Mouse (Mus musculus): ENCODE measurements around the gene Lamtor1. TPM values are rescaled to one million over a fixed set of nuclear protein-coding genes. Genes with fewer than 3 reads are reported as not detected.

Lamtor1 gene
- polyA plus RNA-seq (2016; fragmentation: Nextera tagmentation; extraction: Ambion mirVana) = 169 and 176 TPM in 2 replicates

GRCm38 (mm10) chr7:101905561-101906286 is at the start of gene Lamtor1:
Lamtor1 (plus strand) TSS chr7:101905904.
- DNase-seq (ENCODE audit: low spot score) = peak; percentile 100
- under 1% methylated on average over 61 of the region's 61 CpGs for WGBS
- Histone ChIP-seq H3K27me3 (ENCODE audit: insufficient read depth, poor library complexity, severe bottlenecking) (no peaks in the 10 kb centered on the region), H3K4me1 (peaks cover 30% of the 10 kb centered on the region), H3K27ac (peak within 1 kb of the TSS; percentile 96), H3K4me3 (peak within 1 kb of the TSS; percentile 68), H3K9me3 (no peaks in the 10 kb centered on the region), H3K36me3 (peaks cover 34% of the 10 kb centered on the region)

- H3K27ac ChIP-seq = no peak within 1 kb of the TSS
- H3K9me3 ChIP-seq = no peaks in the 10 kb centered on the region
- no peaks in the 10 kb centered on the region for H3K36me3 ChIP-seq
- H3K4me1 ChIP-seq = no peaks in the 10 kb centered on the region
- H3K4me3 ChIP-seq = no peak within 1 kb of the TSS
- no peaks in the 10 kb centered on the region for H3K27me3 ChIP-seq (ENCODE audit: insufficient read depth, poor library complexity, severe bottlenecking)
- DNase-seq (ENCODE audit: low spot score) = no peak
- WGBS = 89% methylated on average over 4 of the region's 4 CpGs
These were observed 48.6 kb upstream of the Lamtor1 start, which contains the start of gene Folr2 for GRCm38 (mm10) chr7:101857094-101857493. Folr2 (minus strand) TSS chr7:101857194.

- WGBS = 80% methylated on average over 9 of the region's 9 CpGs
- Histone ChIP-seq H3K9me3 (no peaks in the 10 kb centered on the region), H3K4me3 (no peak overlapping the region), H3K4me1 (no peaks in the 10 kb centered on the region), H3K27ac (no peak overlapping the region), H3K27me3 (ENCODE audit: insufficient read depth, poor library complexity, severe bottlenecking) (no peaks in the 10 kb centered on the region), H3K36me3 (no peaks in the 10 kb centered on the region)
- DNase-seq (ENCODE audit: low spot score) = no peak
These were observed 47.3 kb upstream of the Lamtor1 start for GRCm38 (mm10) chr7:101858362-101858761.

DNA sequence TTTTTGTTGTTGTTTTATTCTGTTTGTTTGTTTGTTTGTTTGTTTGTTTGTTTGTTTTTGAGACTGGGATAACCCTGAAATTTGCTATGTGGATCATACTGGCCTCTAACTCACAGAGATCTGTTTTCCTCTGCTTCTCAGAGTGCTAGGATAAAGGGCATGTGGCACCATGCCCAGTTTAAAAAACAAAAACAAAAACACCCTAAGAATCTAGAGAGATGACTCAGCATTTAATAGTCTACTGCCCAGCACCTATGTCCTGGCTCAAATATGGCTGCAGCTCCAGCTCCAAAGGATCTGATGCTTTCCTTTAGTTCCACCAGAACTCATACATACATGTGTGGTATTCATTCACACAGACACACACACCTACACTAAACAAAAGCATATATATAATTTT is 44.7 kb upstream of the Lamtor1 start:
- no peak for DNase-seq (ENCODE audit: low spot score)
- H3K4me1 ChIP-seq = no peaks in the 10 kb centered on the region
- H3K36me3 ChIP-seq = no peaks in the 10 kb centered on the region
- no peaks in the 10 kb centered on the region for H3K9me3 ChIP-seq
- H3K4me3 ChIP-seq = no peak overlapping the region
- no peak overlapping the region for H3K27ac ChIP-seq
- H3K27me3 ChIP-seq (ENCODE audit: insufficient read depth, poor library complexity, severe bottlenecking) = no peaks in the 10 kb centered on the region

DNA sequence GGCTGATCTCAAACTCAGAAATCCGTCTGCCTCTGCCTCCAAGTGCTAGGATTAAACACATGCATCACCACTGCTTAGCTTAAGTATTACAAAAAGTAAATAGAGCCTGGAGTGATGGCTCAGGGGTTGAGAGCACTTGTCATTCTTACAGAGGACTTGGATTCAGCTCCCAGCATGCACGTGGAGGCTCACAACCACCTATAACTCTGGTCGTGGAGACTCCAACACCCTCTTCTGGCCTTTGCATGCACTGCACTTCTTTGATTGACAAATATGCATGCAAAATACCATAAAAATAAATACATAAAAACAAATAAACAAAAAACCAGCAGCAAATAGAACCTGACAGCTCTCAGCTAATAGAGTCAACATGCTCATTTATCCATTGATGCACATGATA is 43.4 kb upstream of the Lamtor1 start:
- 0 out of 2 replicates have a peak, but pooled peaks cover 5% of the 10 kb centered on the region for H3K4me1 ChIP-seq
- no peak for DNase-seq (ENCODE audit: low spot score)
- H3K36me3 ChIP-seq = no peaks in the 10 kb centered on the region
- H3K9me3 ChIP-seq = no peaks in the 10 kb centered on the region
- no peaks in the 10 kb centered on the region for H3K27me3 ChIP-seq (ENCODE audit: insufficient read depth, poor library complexity, severe bottlenecking)
- no peak overlapping the region for H3K27ac ChIP-seq
- no peak overlapping the region for H3K4me3 ChIP-seq
- 67% methylated on average over 3 of the region's 3 CpGs for WGBS

- Histone ChIP-seq H3K27me3 (ENCODE audit: insufficient read depth, poor library complexity, severe bottlenecking) (no peaks in the 10 kb centered on the region), H3K4me3 (no peak within 1 kb of the TSS), H3K36me3 (no peaks in the 10 kb centered on the region), H3K9me3 (no peaks in the 10 kb centered on the region), H3K4me1 (0 out of 2 replicates have a peak, but pooled peaks cover 5% of the 10 kb centered on the region), H3K27ac (no peak within 1 kb of the TSS)
- 60% methylated on average over 3 of the region's 3 CpGs for WGBS
- DNase-seq (ENCODE audit: low spot score) = no peak
These were observed 42.3 kb upstream of the Lamtor1 start, which contains the start of gene Anapc15 for GRCm38 (mm10) chr7:101863415-101863814. Anapc15 (plus strand) TSS chr7:101863715.

DNA sequence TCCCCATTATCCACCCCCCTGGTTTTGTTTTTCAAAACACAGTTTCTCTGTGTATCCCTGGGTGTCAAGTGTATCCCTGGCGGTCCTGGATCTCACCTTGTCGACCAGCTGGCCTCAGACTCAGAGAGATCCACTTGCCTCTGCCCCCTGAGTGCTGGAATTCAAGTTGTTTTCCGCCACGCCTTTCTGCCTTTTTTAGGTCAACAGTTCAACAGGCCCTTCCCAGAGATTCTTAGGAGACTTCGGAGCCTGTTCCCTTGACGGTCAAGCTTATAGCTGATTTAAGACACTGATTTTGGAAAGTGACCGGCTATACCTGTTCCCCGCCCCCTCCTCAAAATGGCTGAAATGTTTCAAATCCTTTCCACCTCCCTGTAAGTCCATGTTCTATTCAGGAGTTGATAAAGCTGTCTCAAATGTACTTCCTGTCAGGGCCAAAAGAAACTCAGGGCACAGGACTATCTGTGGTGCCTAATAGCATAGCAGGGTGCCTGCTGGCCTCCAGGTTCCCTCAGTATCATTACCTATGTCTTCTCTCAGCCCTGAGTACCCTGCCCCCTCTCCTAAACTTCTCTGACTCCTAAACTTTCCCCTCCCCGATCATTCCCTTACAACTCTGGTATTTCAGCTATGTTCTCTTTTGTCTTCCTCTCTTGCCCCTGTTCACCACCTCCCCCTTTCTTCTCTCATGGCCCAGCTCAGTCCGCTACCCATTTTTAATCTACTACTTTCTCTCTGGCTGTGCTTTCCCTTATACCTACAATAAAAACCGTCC is 39.0 kb upstream of the Lamtor1 start:
- WGBS = 76% methylated on average over 11 of the region's 11 CpGs
- H3K36me3 ChIP-seq = no peaks in the 10 kb centered on the region
- H3K27ac ChIP-seq = no peak overlapping the region
- peaks cover 19% of the 10 kb centered on the region for H3K4me1 ChIP-seq
- H3K27me3 ChIP-seq (ENCODE audit: insufficient read depth, poor library complexity, severe bottlenecking) = no peaks in the 10 kb centered on the region
- H3K4me3 ChIP-seq = no peak overlapping the region
- DNase-seq (ENCODE audit: low spot score) = no peak
- no peaks in the 10 kb centered on the region for H3K9me3 ChIP-seq

- Histone ChIP-seq H3K9me3 (no peaks in the 10 kb centered on the region), H3K4me1 (peaks cover 19% of the 10 kb centered on the region), H3K4me3 (no peak overlapping the region), H3K27ac (no peak overlapping the region), H3K36me3 (no peaks in the 10 kb centered on the region), H3K27me3 (ENCODE audit: insufficient read depth, poor library complexity, severe bottlenecking) (no peaks in the 10 kb centered on the region)
- no peak for DNase-seq (ENCODE audit: low spot score)
- WGBS = 94% methylated on average over 4 of the region's 4 CpGs
These were observed 38.2 kb upstream of the Lamtor1 start for GRCm38 (mm10) chr7:101867482-101867881.

DNA sequence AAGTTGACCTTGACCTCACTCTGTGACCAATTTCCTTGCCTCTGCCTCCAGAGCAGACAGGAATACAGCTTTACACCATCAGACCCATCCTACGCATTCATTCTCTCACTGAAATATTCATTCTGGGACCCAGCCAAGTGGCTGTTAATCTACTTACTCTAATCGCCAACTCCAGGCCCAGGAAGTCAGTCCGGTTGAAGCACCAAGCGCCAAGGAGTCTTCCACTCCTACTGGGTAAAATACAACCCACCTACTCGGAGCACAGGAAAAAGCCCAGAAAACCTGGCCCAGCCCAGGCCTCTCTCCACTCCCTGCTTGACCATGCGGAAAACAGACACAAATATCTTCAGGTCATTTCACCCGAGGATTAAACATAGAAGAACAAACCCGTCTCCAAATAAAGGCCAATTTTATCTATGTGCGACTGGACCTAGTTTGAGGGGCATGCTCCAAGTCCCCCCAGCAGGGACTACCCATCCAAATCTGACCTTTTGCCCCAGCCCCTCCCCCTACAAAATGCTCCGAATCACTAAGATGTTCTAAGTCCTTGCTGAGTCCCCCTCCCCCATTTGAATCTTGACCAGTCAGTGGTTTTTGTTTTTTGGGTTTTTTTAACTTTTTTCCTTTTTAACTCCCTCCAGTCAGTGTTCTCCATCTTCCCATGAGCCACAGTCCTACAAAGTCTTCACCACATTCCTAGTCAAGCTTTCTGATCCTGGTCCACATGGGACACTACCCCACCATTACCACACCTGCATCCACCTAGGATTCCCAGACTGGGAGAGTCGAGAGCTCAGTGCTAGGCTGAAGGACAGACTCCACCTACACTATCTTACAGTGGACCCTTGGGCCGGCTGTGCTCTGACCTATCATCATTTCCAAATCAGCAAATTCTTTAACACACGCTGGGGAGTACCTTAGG is 37.2 kb upstream of the Lamtor1 start:
- H3K4me3 ChIP-seq = no peak overlapping the region
- H3K4me1 ChIP-seq = peaks cover 24% of the 10 kb centered on the region
- 70% methylated on average over 13 of the region's 13 CpGs for WGBS
- no peaks in the 10 kb centered on the region for H3K9me3 ChIP-seq
- no peaks in the 10 kb centered on the region for H3K36me3 ChIP-seq
- peak overlapping the region; percentile 36; the same call in 1 of the 2 replicates for H3K27ac ChIP-seq
- DNase-seq (ENCODE audit: low spot score) = no peak
- H3K27me3 ChIP-seq (ENCODE audit: insufficient read depth, poor library complexity, severe bottlenecking) = no peaks in the 10 kb centered on the region

DNA sequence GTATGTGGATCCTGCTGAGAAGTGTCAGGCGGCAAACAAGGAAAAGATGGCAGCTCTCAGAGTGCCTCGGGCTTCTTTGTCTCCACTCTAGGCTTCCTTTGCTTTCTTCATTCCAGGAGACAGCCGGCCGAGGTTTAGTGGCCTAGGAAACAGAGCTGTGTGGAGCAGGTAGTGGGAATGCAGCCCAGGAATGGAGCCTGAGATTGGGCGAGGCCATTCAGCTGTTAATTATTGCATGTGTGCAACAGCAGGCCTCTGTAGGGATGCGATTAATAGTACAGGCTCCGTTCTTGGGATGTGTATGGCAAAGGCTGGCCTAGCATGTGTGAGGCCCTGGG is 36.6 kb upstream of the Lamtor1 start:
- H3K4me3 ChIP-seq = no peak overlapping the region

GRCm38 (mm10) chr7:101870629-101871028 is 35.1 kb upstream of the Lamtor1 start, which contains the start of gene Folr1:
Folr1 (minus strand) TSS chr7:101870788.
- H3K4me3 ChIP-seq = no peak within 1 kb of the TSS
- WGBS = 80% methylated on average over 2 of the region's 2 CpGs
- no peaks in the 10 kb centered on the region for H3K27me3 ChIP-seq (ENCODE audit: insufficient read depth, poor library complexity, severe bottlenecking)
- DNase-seq (ENCODE audit: low spot score) = no peak
- H3K27ac ChIP-seq = peak within 1 kb of the TSS; percentile 59
- peaks cover 24% of the 10 kb centered on the region for H3K4me1 ChIP-seq
- no peaks in the 10 kb centered on the region for H3K36me3 ChIP-seq
- no peaks in the 10 kb centered on the region for H3K9me3 ChIP-seq

More for the DNA sequence above, 36.6 kb upstream of the Lamtor1 start:
- DNase-seq (ENCODE audit: low spot score) = no peak
- 65% methylated on average over 7 of the region's 7 CpGs for WGBS
- H3K9me3 ChIP-seq = no peaks in the 10 kb centered on the region
- no peaks in the 10 kb centered on the region for H3K36me3 ChIP-seq
- H3K4me1 ChIP-seq = peaks cover 24% of the 10 kb centered on the region
- no peaks in the 10 kb centered on the region for H3K27me3 ChIP-seq (ENCODE audit: insufficient read depth, poor library complexity, severe bottlenecking)
- no peak overlapping the region for H3K27ac ChIP-seq

- 34% methylated on average over 3 of the region's 3 CpGs for WGBS
- Histone ChIP-seq H3K27ac (peak overlapping the region; percentile 59), H3K27me3 (ENCODE audit: insufficient read depth, poor library complexity, severe bottlenecking) (no peaks in the 10 kb centered on the region), H3K4me3 (no peak overlapping the region), H3K9me3 (no peaks in the 10 kb centered on the region), H3K4me1 (peaks cover 24% of the 10 kb centered on the region), H3K36me3 (no peaks in the 10 kb centered on the region)
- DNase-seq (ENCODE audit: low spot score) = no peak
These were observed 34.4 kb upstream of the Lamtor1 start for GRCm38 (mm10) chr7:101871296-101871695.

All from heart, embryonic 10.5 days (tissue).